Mouse (Mus musculus): ENCODE data around the gene Slc25a53.

GRCm38 (mm10) chrX:137015099-137015709 lies 22.9 kb downstream of the Slc25a53 start:
- TF ChIP-seq CTCF (IDR thresholded peaks at IDR 0.05) (peak; percentile 79), POLR2A (IDR thresholded peaks at IDR 0.05; ENCODE audit: insufficient read depth, low read depth, low read length) (no peak)
